Mouse (Mus musculus) brain, embryonic 18.5 days (tissue): ENCODE results near the gene Adss.
"Not testable (repeated sequence)": the region's sequence is repeated elsewhere in the genome, so short reads cannot be mapped to it uniquely, and the experiment has no call there.

Experiments used
- DNase-seq: peaks from one replicate; pipeline ENCODE4 v3.0.0-alpha.2; 2012; ENCODE audit warnings: low read depth, low spot score

Gene Adss

DNA sequence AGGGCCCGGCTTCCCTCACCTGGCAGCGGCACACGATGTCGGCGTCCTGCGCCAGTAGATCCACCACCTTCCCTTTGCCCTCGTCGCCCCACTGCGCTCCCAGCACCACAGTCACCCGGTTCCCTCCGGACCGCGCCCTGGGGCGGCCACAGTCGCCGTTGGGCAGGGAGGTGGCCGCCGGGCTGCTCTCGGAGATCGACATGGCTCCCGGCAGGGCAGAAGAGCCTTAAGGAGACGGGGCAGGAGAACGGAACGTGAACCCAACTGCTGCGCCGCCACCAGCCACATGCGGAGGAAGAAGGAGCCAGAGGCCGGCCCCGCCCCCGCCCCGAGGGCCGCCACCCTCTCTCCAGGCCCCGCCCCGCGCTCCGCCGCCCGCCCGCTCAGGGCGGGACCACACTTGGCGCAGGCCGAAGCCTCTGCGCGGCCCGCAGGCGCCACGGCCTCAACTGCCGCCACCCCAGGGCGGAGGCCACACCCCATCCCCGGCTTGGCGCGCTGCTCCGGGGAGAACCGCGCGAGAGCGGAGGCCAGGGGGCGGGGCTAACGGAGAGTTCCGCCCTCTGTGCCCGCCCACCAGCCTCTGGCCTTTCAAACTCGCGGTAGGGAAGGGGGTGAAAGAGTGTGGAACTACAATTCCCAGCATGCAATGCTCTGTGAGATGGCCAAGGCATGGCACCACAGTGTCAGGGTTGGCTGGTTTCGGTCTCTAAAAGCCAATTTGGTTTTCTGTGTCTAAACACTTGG, at the start of gene Adss:
Gene Adss (minus strand): TSS at position 319 of the 747 bp plus-strand sequence.
- peak; percentile 91 for DNase-seq

DNA sequence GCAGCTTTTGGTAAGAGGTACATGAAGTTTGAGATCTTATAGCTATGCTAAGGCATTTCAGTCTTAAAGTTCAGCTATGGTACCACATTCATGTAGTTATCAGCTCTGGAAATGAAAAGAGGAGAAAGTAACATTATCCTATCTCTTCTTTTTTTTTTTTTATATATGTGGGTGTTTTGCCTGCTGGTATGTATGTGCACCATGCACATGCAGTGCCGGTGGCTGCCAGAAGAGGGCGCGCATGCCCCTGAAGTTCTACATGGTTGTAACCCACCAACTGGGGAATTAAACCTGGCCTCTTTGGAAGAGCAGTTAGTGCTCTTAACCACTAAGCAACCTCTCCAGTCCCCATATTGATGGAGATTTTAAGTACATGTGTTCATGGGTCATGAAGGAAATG, 49.5 kb upstream of the Adss start:
- not testable (repeated sequence) for DNase-seq

DNA sequence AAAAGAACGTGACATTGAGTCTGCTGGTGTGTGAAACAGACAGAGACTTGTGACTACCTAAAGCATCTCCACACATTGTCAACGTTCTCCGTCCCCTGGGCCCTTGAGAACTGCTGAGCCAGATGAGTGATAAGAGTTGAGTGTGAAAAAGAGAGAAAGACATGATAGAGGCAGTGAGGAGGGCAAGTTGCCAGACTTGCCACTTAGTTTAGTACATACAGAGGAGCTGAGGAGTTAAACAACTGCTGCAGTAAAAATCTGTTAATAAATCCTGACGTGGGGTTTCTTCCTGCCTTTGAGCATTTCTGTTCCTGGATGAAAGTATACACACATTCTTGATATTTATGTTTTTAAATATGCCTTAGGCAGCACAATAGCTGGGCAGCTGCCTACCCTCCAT, 31.5 kb upstream of the Adss start:
- not testable (repeated sequence) for DNase-seq

DNA sequence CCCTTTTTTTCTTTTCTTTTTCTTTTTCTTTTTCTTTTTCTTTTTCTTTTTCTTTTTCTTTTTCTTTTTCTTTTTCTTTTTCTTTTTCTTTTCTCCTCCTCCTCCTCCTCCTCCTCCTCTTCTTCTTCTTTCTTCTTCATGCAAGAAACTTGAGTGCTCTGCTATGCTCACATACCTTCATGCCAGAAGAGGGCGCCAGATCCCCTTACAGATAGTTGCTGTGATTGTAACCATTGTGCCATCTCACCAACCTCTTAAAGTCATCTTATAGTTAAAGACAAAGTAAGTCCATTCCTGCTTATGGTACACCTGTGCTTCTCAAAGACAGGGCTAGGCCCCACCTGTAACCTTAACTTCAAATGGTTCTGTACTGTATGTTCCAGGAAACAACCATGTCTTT, 10.5 kb upstream of the Adss start:
- not testable (repeated sequence) for DNase-seq

DNA sequence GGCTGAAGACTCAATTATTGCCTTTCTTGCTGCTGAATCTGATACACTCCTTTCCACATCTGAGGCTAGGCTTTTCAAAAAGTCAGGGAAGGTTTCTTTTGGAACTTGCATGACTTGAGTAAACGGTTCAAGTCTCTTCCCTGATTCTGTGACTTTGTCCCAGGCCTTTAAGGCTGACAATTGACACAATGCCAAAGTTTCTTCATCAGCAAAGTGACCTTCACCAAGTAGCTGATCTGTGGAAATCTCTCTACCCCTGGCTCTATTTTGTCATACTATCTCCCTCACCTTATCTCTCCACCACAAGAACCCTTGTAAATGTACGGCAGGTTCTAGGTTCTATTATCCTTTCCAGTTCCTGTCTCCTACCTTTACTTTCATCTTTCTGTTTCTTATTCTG, 7.2 kb upstream of the Adss start:
- DNase-seq = no peak

DNA sequence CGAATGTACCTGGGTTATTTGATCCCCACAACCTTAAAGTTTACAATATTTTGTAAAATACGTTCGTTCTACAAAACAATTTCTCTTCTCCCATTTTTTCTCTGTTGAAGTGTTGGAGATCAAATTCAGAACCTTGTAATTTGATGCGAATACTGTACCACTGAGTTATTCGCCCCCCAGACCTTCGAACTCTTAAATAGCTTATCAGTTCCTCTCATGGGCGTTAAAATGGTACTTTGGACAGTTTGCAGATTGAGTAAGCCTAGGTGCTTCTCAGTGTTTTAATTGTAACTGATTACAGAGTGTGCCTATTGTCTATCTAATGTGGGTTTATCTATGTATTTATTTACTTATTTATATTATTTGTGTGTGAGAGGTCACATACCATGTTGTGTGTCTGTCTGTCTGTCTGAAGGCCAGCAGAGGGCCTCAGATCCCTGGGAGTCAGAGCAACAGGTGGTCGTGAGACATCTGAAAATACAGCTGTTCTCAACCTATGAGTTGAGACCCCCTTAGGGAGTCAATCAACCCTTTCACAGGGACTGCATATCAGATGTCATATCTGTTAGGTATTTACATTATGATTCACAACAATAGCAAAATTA, 942 bp upstream of the Adss start:
- no peak for DNase-seq

DNA sequence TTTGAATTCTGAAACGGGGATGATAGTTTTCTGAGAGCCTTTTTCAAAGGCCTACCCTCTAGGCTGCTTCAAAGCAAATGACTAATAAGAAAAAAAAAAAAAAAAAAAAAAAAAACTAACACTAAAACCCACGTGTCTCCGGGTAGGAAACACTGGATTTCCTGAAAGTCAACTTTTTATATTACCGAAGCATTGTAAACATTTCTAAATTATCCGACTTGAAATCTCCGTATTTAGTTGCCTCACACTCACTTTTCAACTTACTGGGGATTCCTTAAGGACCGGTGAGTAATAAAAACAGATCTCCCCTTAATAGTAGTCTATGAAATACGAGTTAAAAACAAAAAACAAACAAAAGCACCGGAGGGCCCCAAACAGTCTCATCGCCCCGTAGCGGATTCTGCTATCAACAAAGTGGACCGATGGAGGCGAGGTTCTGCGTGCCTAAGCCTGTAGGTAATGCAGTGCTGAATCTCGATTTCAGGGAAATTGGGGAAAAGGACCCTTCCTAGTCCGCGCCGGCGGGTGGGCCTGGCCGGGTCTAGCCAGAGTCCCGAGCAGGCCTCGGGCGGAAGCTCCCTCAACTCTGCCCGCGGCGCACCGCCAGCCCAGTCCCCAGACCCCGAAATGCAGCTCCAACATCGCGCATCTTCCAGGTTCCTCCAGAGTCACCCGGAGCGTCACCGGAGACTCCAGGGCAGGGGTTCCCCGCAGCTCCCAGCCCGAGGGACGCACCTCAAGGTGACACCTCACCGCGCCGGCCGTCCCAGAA, 704 bp downstream of the Adss start:
- peak; percentile 3 for DNase-seq

DNA sequence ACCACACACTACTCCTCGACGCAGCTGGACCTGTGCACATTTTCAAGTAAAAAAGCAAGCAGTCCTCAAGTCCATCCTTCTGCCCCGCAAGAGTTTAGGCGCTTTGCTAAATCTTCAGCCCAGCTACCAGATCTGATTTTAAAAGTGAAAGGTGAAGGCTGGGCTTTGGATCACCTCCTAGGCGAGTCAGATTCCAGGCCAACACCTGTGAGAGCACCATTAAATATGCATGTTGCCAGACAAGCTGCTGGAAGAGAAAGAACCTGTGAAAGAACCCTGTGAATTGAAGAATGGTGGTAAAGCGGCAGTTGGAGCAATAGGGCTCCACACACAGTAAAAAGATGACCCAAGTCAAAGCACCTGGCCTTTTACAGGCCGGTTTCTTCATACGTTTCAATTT, 1.4 kb downstream of the Adss start:
- no peak for DNase-seq

DNA sequence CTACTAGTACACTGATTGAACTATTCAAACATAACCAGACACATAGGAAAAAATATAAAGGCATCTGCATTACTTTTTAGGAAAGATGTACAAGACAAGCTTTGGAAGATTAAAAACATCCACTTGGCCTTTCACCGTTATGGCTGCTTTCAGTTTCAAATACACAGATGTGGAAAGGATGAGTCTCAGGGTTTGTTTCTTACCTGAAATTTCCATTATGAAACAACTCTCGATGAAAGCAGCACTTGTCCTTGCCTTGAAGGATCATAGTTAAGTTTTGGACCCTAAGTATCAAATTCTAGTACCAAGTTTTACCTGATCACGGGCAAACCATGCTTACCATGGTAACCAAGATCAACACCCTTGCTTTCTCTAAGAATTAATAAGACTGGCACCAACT, 3.5 kb downstream of the Adss start:
- no peak for DNase-seq

DNA sequence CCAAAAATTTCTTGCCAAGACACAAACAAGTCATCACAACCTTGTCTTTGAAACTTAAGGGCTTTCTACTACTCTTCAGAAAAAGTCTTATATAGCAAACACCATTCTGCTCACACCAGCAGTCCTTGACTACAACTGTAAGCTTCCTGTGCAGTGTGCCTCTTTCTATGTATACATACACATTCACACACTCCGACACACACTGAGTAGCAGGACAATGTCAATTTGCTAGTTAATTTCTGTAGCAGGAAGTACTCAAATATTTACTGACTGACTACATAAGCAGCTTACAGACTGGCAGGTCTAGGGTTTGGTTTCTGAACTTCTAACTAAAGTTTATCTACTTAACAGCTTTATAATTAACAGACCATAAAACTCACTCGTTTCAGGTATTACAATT, 18.9 kb downstream of the Adss start:
- no peak for DNase-seq

DNA sequence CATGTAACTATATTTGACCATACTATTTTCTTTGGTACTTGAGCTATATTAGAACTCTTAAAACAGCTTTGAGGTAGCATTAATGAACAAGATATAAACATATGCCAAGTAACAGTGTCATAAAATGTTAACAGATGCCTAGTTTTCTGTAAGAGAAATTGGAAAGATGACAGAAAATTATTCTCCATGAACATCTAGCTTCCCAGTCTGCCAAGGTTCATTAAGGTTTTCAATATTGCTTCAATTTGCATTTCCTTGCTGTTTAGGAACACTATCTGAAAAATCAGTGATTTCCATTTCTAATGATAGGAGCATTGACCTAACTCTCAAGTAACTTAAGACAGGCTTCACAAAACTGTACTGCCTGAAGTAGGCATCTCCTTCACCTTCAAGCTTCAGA, 27.4 kb downstream of the Adss start:
- DNase-seq = no peak

DNA sequence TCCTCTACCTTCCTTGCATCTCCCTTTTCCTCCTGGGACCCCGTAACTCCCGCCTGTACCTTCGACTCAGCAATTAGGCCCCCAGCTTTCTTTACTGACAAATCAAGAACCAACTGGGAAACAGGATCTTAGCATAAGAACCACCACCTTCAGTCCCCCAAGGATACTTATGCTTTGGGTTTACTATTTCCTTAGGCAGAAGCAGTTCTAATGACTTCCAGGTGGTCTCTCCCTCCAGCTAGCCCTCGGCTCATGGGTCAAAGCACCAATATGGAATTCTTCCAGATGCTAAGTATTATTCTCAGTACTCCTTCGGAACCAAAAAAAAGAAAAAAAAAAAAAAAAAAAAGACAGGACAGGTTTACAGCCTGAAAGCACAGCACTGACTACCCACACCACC, 39.1 kb downstream of the Adss start:
- DNase-seq = no peak

DNA sequence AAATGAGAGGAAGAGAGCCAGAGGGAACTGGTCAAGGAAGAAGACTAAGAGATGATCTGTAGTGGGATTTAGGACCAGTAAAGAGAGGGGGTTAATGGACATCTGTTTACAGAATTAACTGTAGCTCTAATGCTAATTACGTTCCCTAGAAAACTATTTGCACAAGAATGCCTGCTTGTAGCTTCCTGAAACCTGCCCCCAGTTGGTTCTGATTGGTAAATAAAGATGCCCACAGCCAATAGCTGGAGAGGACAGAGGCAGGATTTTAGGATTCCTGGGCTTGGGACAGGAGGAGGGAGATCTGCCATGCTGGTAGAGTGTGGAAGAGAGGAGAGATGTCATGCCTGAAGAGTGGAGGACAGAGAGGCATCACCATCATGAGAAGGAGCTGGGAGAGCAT, 42.8 kb downstream of the Adss start:
- no peak for DNase-seq

DNA sequence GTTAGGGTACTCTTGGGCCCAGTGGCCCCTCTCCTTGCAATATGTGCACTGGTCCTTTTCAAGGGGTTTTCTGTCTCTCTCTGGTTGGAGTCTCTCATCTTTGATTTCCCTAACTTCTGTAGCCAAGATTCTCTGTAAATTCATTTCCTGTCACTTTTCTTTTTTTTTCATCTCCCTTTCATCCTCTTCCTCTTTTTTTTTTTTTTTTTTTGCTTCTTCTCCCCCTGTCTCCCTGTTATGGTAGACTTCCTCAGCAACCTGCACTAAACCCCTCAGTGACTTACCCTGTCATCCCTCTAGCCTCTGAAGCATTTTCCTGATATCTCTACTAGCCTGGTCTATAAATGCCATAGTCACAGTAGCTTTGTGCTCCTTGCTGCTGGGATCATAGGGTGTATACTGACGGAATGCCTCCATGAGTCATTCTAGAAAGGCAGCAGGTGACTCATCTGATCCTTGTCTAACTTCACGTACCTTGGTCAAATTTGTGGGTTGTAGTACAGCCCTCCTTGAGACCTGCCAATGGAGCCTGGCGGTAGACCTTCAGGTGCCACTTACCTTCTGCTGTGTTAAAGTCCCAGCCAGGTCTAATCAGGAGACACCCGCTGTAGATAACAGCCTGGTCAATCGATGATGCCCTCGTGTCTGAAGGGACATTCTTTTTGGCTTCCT, 48.3 kb downstream of the Adss start:
- no peak for DNase-seq

DNA sequence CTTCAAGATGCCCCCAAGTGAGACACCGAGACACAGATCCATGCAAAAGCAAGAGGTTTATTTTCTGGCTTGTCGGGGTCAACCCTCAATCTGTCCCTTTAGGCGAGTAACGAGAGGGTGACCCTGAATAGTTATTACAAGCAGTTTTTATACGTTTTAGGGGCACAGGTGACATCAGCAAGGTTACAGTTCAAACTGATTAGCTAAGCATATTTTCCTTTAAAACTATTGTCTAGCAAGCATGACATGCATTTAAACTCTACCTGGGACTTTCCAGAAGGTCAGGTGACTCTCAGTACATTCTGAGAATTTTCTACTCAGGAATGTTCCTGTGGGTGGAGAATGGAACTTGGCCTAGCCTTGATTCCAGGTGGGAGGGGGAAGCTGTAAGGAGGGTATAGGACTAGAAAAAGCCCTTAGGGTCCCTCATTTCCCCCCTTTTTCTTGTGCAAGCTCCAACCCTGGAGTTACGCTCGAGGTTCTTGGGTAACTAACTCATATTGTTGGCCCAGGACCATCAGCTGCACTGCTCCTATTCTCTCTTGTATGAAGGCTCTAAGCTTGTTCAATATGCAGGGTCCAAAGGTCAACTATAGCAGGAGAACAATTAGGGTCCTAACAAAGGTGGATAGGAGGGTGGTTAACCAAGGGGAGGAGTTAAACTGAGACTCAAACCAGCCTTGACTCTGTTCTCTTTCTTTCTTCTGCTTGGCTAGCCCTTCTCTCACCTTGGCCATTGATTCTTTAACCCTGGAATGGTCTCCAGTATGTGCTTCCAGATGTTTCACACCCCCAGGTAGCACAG, 51.6 kb downstream of the Adss start:
- DNase-seq = no peak

DNA sequence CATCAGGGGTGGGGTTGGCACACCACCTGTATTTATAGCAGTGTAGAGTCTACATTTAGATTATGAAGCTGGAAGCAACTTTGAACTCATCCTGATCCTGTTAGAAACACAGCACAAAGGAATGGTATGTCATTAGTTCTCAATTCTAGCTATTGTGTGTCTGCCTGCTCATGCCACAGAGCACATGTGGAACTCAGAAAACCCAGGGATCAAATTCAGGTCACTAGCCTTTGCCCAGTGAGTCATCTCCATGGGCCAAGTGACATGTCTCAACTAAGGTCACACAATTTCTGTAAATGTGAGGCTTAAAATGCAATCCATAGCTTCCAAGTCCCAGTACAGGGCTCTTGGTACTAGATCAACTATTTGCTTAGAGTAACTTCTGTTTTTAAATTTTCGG, 54.2 kb downstream of the Adss start:
- no peak for DNase-seq

DNA sequence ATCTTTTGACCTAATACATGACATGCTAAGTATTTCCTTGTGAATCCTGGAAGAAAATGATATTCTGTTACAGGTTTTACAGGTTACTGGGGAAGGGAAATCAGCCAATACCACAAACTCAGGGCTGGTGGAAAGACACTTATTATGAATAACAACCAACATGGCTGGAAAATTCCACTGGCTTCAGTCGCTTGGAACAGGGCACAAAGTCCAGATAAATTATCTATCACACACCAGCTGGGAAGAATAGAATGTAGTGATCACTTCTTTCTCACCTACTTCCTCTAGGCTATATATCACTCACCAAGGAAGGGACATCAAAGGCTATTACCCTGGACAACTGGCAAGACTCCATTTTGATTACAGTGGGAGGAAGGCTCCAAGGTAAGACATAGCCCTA, 55.6 kb downstream of the Adss start:
- DNase-seq = no peak

DNA sequence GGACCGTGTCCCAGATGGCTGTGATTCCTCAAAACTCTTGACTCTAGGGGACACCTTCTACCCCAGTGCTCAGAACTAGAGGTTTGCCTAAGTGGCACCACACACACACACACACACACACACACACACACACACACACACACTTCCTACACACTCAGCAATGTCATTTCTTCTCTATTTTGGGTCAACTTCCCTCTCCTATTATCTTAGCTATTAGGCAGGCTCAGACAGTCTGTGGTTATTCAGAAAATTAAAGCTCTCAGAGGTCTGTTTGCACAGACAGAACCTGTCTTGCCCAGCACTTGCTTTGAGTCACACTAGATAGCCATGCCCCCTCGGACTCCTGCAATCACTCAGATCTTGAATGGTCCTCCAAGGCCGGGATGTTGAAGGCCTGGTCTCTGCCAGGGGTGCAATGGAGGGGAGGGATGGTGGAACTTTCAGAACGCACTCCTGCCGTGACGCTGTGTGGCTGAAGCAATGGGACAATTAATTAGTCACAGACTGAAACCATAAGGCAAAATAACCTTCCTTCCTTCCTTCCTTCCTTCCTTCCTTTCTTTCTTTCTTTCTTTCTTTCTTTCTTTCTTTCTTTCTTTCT, 58.7 kb downstream of the Adss start:
- no peak for DNase-seq

DNA sequence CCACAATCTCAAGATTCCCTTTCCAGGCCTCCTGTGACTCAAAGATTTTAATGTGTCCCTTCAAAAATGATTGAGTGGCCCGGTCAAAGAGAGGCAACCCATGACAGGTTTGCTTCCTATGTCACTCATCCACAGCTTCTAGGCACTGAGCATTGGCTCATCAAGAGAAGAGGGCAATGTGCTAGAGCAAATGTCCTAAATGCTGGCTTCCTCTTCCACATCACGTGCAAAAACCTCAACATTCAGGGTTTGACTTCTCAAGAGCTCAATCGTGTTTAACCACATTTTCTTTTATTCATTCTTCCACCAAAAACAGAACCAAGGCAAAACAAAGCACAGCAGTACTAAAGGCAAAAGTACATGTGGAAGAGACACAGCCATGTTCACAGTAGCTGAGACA, 64.3 kb downstream of the Adss start:
- no peak for DNase-seq

DNA sequence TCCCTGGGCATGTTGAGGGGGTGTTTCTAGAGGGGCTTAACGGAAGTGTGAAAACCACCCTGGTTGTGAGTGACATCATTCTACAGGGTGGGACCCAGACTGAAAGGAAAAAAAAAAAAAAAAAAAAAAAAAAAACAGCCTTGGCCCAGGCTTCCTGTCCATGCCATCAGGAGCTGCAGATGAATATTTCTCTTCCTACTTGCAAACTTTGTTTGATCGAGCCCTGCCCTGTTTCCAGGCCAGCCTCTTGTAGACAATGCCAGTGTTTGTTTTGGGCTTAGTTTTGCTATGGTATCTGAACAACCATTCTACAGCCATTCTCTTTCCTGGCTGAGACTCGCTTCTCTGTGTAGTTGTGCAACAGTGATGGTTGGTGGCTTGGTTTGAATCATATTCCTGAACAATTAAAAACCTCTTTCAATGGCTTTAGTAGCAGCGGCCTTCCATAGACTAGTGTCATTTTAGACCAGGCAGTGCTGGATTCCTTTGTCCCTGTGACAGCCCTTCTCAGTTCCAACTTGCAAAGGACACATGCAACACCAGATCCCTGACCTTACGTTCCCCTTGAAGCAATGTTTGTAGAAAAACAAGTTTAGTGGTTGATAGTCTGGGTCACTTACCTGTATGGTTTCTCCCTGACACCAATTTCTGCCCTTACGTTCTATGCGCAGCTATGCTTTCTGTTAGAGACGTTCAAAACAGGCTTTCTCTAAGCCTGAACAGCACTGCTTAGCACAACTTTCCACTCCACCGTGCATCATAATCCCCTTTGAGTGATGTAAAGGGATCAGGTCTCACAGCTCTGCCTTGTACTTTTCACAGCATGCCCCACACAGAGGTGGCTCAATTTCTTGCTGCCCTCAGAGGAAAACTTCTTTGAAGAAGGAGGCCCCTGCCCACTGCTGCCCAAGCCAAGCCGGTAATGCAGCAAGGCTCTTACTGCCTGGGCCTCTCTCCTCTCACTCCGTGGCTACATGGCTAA, 67.0 kb downstream of the Adss start, which contains the start of gene 1700016C15Rik:
Gene 1700016C15Rik (plus strand): TSS at position 772 of the 982 bp plus-strand sequence.
- DNase-seq = no peak
